Mouse (Mus musculus): Measurements from ENCODE around the gene Csdc2. TPM values are rescaled to one million over a fixed set of nuclear protein-coding genes. Genes with fewer than 3 reads are reported as not detected.
A peak's percentile ranks its signal among the peaks of the same experiment; 100 is the strongest.

Gene Csdc2
- polyA plus RNA-seq, 1 experiment from 2014 or later: 0.59 TPM

DNA sequence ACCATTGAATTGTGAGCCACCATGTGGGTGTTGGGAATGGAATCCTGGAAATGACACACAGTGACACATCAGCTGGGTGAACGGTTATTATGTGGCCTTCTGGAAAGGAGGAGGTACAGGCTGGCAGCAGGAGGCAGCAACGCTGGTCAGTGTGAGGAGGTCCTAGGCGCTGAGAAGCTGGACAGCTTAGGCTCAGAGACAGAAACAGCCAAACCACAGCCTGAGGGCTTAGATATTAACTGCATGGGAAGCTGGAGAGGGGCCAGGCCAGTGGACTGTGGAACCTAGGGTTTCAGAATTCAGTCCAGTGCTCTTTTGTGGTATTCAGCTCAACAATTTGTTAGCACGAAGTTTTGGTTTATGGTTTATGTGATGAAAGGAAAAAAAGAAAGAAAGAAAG, 8.8 kb upstream of the Csdc2 start:
- Histone ChIP-seq H3K9me3 (ENCODE audit: low read length) (no peaks in the 10 kb centered on the region), H3K27ac (ENCODE audit: low read depth) (peak overlapping the region; percentile 72), H3K27me3 (ENCODE audit: insufficient read depth, low read length) (no peaks in the 10 kb centered on the region), H3K36me3 (replicated peaks; ENCODE audit: insufficient read depth, low read length) (no peaks in the 10 kb centered on the region), H3K4me2 (ENCODE audit: low read depth, low read length) (peak overlapping the region; percentile 36; the same call in 1 of the 2 replicates), H3K4me3 (ENCODE audit: low read depth, low read length) (no peak overlapping the region), H3K9ac (replicated peaks) (no peak overlapping the region), H3K4me1 (ENCODE audit: insufficient read depth) (peaks cover 33% of the 10 kb centered on the region)
- 30% methylated on average over 4 of the region's 4 CpGs for WGBS (ENCODE audit: insufficient replicate concordance)
- ATAC-seq (peak; percentile 30), DNase-seq (peak; percentile 68)
- TF ChIP-seq EP300 (IDR thresholded peaks at IDR 0.05; ENCODE audit: low read depth) (no peak), CTCF (IDR thresholded peaks at IDR 0.05; ENCODE audit: low read depth) (0 out of 2 replicates have a peak, but pooled peaks have one; percentile 10)

- H3K9me3 ChIP-seq (ENCODE audit: low read length): no peaks in the 10 kb centered on the region
- peak overlapping the region; percentile 36 for H3K4me2 ChIP-seq (ENCODE audit: low read depth, low read length)
- H3K27me3 ChIP-seq (ENCODE audit: insufficient read depth, low read length): no peaks in the 10 kb centered on the region
- peaks cover 35% of the 10 kb centered on the region for H3K4me1 ChIP-seq (ENCODE audit: insufficient read depth)
- DNase-seq: peak; percentile 47
- WGBS (ENCODE audit: insufficient replicate concordance): 31% methylated on average over 11 of the region's 11 CpGs
- TF ChIP-seq CTCF (IDR thresholded peaks at IDR 0.05; ENCODE audit: low read depth): no peak
- TF ChIP-seq EP300 (IDR thresholded peaks at IDR 0.05; ENCODE audit: low read depth): no peak
- no peak overlapping the region for H3K4me3 ChIP-seq (ENCODE audit: low read depth, low read length)
- H3K36me3 ChIP-seq (replicated peaks; ENCODE audit: insufficient read depth, low read length): no peaks in the 10 kb centered on the region
- H3K27ac ChIP-seq (ENCODE audit: low read depth): peak overlapping the region; percentile 72
- 0 out of 2 replicates have a peak overlapping the region, but pooled peaks have one; percentile 34 for H3K9ac ChIP-seq (replicated peaks)
- no peak for ATAC-seq
These were observed 8.3 kb upstream of the Csdc2 start for GRCm38 (mm10) chr15:81928277-81928676.

DNA sequence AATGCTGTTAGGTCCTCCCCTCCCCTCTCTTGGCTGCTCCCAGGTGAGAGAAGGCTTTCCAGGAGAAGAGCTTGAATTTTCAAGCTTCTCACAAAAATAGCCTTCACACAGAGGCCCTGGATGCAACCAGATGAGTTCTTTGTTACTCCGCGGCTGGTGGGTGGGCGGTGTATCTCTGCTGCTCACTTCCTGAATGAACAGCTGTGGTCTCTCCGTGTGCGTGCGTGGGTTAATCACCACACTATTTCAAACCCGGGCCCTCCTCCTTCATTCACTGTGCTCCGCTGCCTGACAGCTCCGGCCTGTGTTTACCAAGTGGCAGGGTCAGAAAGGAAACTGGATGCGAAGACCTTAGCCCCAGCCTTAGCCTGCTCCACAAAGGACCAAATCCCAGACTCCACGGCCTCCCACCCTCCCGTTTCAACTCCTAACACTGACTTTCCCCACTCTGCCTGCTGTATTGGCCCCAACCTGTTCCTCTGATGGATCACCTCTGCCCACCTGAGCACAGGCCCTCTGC, 3.5 kb upstream of the Csdc2 start:
- Histone ChIP-seq H3K27me3 (ENCODE audit: insufficient read depth, low read length) (peaks cover 9% of the 10 kb centered on the region), H3K27ac (ENCODE audit: low read depth) (peak overlapping the region; percentile 59), H3K36me3 (replicated peaks; ENCODE audit: insufficient read depth, low read length) (no peaks in the 10 kb centered on the region), H3K9me3 (ENCODE audit: low read length) (no peaks in the 10 kb centered on the region), H3K4me2 (ENCODE audit: low read depth, low read length) (no peak overlapping the region), H3K4me1 (ENCODE audit: insufficient read depth) (peaks cover 17% of the 10 kb centered on the region), H3K9ac (replicated peaks) (0 out of 2 replicates have a peak overlapping the region, but pooled peaks have one; percentile 21), H3K4me3 (ENCODE audit: low read depth, low read length) (no peak overlapping the region)
- WGBS (ENCODE audit: insufficient replicate concordance): 21% methylated on average over 12 of the region's 12 CpGs
- ATAC-seq (no peak; the same call in 1 of the 2 replicates), DNase-seq (no peak)
- TF ChIP-seq CTCF (IDR thresholded peaks at IDR 0.05; ENCODE audit: low read depth) (no peak), EP300 (IDR thresholded peaks at IDR 0.05; ENCODE audit: low read depth) (no peak)

- Histone ChIP-seq H3K9me3 (ENCODE audit: low read length) (no peaks in the 10 kb centered on the region), H3K36me3 (replicated peaks; ENCODE audit: insufficient read depth, low read length) (no peaks in the 10 kb centered on the region), H3K4me3 (ENCODE audit: low read depth, low read length) (no peak overlapping the region), H3K9ac (replicated peaks) (no peak overlapping the region), H3K27me3 (ENCODE audit: insufficient read depth, low read length) (peaks cover 9% of the 10 kb centered on the region), H3K4me1 (ENCODE audit: insufficient read depth) (peaks cover 9% of the 10 kb centered on the region), H3K4me2 (ENCODE audit: low read depth, low read length) (no peak overlapping the region), H3K27ac (ENCODE audit: low read depth) (peak overlapping the region; percentile 59)
- DNase-seq (no peak), ATAC-seq (no peak)
- TF ChIP-seq CTCF (IDR thresholded peaks at IDR 0.05; ENCODE audit: low read depth) (no peak), EP300 (IDR thresholded peaks at IDR 0.05; ENCODE audit: low read depth) (no peak)
- WGBS (ENCODE audit: insufficient replicate concordance): 63% methylated on average over 1 of the region's 1 CpGs
These were observed 2.6 kb upstream of the Csdc2 start for GRCm38 (mm10) chr15:81933986-81934385.

DNA sequence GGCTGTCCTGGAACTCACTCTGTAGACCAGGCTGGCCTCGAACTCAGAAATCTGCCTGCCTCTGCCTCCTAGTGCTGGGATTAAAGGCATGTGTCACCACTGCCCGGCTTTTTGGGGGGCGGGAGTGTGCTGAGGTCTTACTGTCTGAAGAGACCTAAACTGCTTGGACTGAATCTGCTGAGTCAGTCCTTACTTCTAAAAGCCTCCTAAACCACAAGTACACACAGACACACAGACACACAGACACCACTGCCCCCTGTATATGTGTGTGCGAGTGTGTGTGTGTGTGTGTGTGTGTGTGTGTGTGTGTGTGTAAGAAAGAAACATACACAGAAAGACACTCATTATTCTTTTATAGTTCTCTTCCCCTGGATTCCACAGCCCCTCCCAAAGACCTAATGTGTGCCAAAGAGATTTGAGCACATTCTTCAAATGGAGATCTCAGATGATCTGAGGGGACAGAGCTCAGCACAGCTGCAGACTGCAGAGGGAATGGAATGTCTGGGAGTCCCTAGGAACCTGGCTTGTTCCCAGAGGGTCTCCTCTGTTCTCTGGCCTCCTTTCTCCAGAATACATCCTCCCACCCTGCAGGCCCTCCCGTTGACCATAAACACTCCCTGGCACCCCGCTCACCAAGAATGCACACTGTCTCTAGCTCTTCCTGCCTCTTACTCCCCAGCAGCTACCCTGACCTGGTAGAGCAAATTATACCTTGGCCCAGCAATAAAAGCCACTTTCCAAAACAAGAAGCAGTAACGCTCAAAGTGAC, 506 bp upstream of the Csdc2 start:
- H3K4me1 ChIP-seq (ENCODE audit: insufficient read depth): peaks cover 8% of the 10 kb centered on the region
- no peaks in the 10 kb centered on the region for H3K36me3 ChIP-seq (replicated peaks; ENCODE audit: insufficient read depth, low read length)
- DNase-seq: no peak
- no peaks in the 10 kb centered on the region for H3K9me3 ChIP-seq (ENCODE audit: low read length)
- ATAC-seq: no peak
- H3K27me3 ChIP-seq (ENCODE audit: insufficient read depth, low read length): peaks cover 9% of the 10 kb centered on the region
- H3K9ac ChIP-seq (replicated peaks): no peak overlapping the region
- no peak overlapping the region for H3K27ac ChIP-seq (ENCODE audit: low read depth)
- TF ChIP-seq CTCF (IDR thresholded peaks at IDR 0.05; ENCODE audit: low read depth) (no peak), EP300 (IDR thresholded peaks at IDR 0.05; ENCODE audit: low read depth) (no peak)
- H3K4me3 ChIP-seq (ENCODE audit: low read depth, low read length): no peak overlapping the region
- H3K4me2 ChIP-seq (ENCODE audit: low read depth, low read length): no peak overlapping the region
- 48% methylated on average over 7 of the region's 7 CpGs for WGBS (ENCODE audit: insufficient replicate concordance)

- peaks cover 8% of the 10 kb centered on the region for H3K4me1 ChIP-seq (ENCODE audit: insufficient read depth)
- DNase-seq: no peak
- TF ChIP-seq EP300 (IDR thresholded peaks at IDR 0.05; ENCODE audit: low read depth) (no peak), CTCF (IDR thresholded peaks at IDR 0.05; ENCODE audit: low read depth) (no peak)
- no peak overlapping the region for H3K27ac ChIP-seq (ENCODE audit: low read depth)
- peaks cover 9% of the 10 kb centered on the region for H3K27me3 ChIP-seq (ENCODE audit: insufficient read depth, low read length)
- H3K36me3 ChIP-seq (replicated peaks; ENCODE audit: insufficient read depth, low read length): no peaks in the 10 kb centered on the region
- 17% methylated on average over 19 of the region's 19 CpGs for WGBS (ENCODE audit: insufficient replicate concordance)
- H3K4me2 ChIP-seq (ENCODE audit: low read depth, low read length): peak overlapping the region; percentile 52
- H3K9me3 ChIP-seq (ENCODE audit: low read length): no peaks in the 10 kb centered on the region
- ATAC-seq: no peak
- H3K4me3 ChIP-seq (ENCODE audit: low read depth, low read length): peak overlapping the region; percentile 29; the same call in 1 of the 2 replicates
- H3K9ac ChIP-seq (replicated peaks): no peak overlapping the region
These were observed 776 bp downstream of the Csdc2 start for GRCm38 (mm10) chr15:81937098-81937972.
